Mouse (Mus musculus) intestine, embryonic 15.5 days (tissue): ENCODE data around the gene Plin3. TPM values are rescaled to one million over a fixed set of nuclear protein-coding genes. Genes with fewer than 3 reads are reported as not detected.

Source experiments
- ATAC-seq: fragments of 200-750 bp; cut with Nextera tagmentation; 2 replicates; pipeline ENCODE4 v1.8.0; 2017; ENCODE audit warnings: moderate TSS enrichment, moderate library complexity
- H3K27ac ChIP-seq: fragments of 300-500 bp; sonication (generic); 2 replicates; pipeline ENCODE4 v1.5.1; 2015; ENCODE audit warnings: mild to moderate bottlenecking, inconsistent platforms
- H3K27me3 ChIP-seq: fragments of 300-500 bp; sonication (generic); replicated peaks from 2 replicates; pipeline ENCODE4 v1.6.1; 2015; ENCODE audit warnings: inconsistent platforms
- H3K36me3 ChIP-seq: fragments of 300-500 bp; sonication (generic); 2 replicates; pipeline ENCODE4 v1.6.1; 2015; ENCODE audit warnings: inconsistent platforms
- H3K4me1 ChIP-seq: fragments of 300-500 bp; sonication (generic); replicated peaks from 2 replicates; pipeline ENCODE4 v1.6.1; 2015; ENCODE audit warnings: inconsistent platforms
- H3K4me2 ChIP-seq: fragments of 300-500 bp; sonication (generic); replicated peaks from 2 replicates; pipeline ENCODE4 v1.6.1; 2015; ENCODE audit warnings: mild to moderate bottlenecking, inconsistent platforms
- H3K4me3 ChIP-seq: fragments of 300-500 bp; sonication (generic); replicated peaks from 2 replicates; pipeline ENCODE4 v1.5.1; 2015; ENCODE audit warnings: inconsistent platforms
- H3K9ac ChIP-seq: fragments of 300-500 bp; sonication (generic); 2 replicates; pipeline ENCODE4 v1.6.1; 2015; ENCODE audit warnings: inconsistent platforms
- H3K9me3 ChIP-seq: fragments of 300-500 bp; sonication (generic); 2 replicates; pipeline ENCODE4 v1.6.1; 2016; ENCODE audit warnings: inconsistent platforms
- WGBS: fragments of 180-500 bp; shearing (Covaris S2); methylation state at CpG from one replicate; pipeline ENCODE4 v1.1.7; 2015; 5-methylcytosine and 5-hydroxymethylcytosine counted together
- polyA plus RNA-seq: library from polyadenylated mRNA; unstranded; fragments of >200 nt; fragmentation: Nextera tagmentation; extraction: Ambion mirVana; gene quantifications from 2 replicates; pipeline ENCODE4 v1.2.1, GENCODE M21; 2015

The Plin3 gene
- polyA plus RNA-seq, 1 experiment from 2014 or later: 153 TPM

- ATAC-seq: no peak
- Histone ChIP-seq H3K9me3 (no peaks in the 10 kb centered on the region), H3K36me3 (no peaks in the 10 kb centered on the region), H3K27ac (no peak overlapping the region), H3K4me1 (peaks cover 4% of the 10 kb centered on the region), H3K4me2 (no peak overlapping the region), H3K9ac (no peak overlapping the region), H3K4me3 (no peak overlapping the region), H3K27me3 (no peaks in the 10 kb centered on the region)
- WGBS: 44% methylated on average over 1 of the region's 1 CpGs
Measured at GRCm38 (mm10) chr17:56296201-56296600, 3.5 kb upstream of the Plin3 start.

- H3K4me1 ChIP-seq: peaks cover 12% of the 10 kb centered on the region
- H3K9ac ChIP-seq: no peak overlapping the region
- WGBS: 89% methylated on average over 19 of the region's 19 CpGs
- no peak for ATAC-seq
- no peaks in the 10 kb centered on the region for H3K9me3 ChIP-seq
- no peaks in the 10 kb centered on the region for H3K36me3 ChIP-seq
- no peak overlapping the region for H3K27ac ChIP-seq
- H3K4me2 ChIP-seq: no peak overlapping the region
- H3K4me3 ChIP-seq: no peak overlapping the region
- no peaks in the 10 kb centered on the region for H3K27me3 ChIP-seq
Measured at GRCm38 (mm10) chr17:56294241-56294640, 1.6 kb upstream of the Plin3 start.

DNA sequence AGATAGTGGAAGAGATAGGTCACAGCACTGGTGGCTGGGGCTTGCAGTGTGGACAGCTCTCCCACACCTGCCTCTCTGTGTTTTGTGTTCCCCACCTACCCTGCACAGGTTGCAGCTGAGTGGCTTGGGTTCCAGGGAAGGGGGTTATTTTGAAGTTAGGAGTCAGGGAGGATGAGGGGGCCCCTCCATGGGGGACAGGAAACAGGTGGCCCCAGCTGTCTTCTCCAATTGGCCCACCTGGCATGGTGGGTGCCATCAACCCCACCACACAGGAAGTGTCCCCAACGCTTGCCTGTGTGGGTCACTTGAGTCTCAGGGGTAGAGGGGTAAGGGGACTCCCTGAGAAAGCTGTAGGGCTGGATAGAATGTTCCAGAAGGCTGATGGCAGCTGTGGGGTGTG, 618 bp upstream of the Plin3 start:
- Histone ChIP-seq H3K4me2 (no peak overlapping the region), H3K9ac (no peak overlapping the region), H3K27ac (no peak overlapping the region), H3K9me3 (no peaks in the 10 kb centered on the region), H3K4me3 (no peak overlapping the region), H3K4me1 (peaks cover 22% of the 10 kb centered on the region), H3K27me3 (no peaks in the 10 kb centered on the region), H3K36me3 (no peaks in the 10 kb centered on the region)
- no peak for ATAC-seq
- WGBS: 77% methylated on average over 1 of the region's 1 CpGs

DNA sequence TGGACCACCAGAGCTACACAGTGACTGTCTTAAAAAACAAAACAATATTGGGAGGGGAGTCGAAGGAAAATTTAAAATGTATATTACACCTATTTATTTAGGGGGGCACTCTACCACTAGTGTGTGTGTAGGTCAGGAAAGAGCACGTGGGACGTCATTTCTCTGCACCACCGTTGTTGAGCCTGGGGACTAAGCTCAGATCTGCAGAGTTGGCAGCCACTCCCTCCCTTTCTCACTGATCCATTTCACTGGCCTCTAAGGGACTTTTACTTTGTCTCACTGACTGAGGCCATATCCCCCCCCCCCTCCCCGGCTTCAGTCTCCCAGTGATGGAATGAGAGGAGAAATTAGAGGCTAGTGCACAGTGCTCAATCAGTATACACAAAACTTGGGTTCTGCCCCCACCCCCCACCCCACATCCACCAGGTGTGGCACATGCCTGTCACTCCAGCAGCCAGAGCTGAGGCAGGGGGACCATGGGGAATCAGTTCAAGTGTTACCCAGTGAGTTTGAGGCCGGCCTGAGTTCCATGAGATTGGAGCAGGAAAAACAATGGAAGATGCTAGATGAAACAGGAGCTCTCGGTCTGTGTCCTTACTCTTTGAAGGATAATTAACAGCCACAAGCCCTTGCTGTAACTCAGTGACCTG, 722 bp downstream of the Plin3 start:
- WGBS: 82% methylated on average over 7 of the region's 7 CpGs
- Histone ChIP-seq H3K9ac (no peak overlapping the region), H3K4me2 (no peak overlapping the region), H3K36me3 (peaks cover 1% of the 10 kb centered on the region; the same call in 1 of the 2 replicates), H3K4me3 (no peak overlapping the region), H3K27ac (peak overlapping the region; percentile 95; the same call in 1 of the 2 replicates), H3K27me3 (no peaks in the 10 kb centered on the region), H3K4me1 (peaks cover 33% of the 10 kb centered on the region), H3K9me3 (no peaks in the 10 kb centered on the region)
- no peak for ATAC-seq

DNA sequence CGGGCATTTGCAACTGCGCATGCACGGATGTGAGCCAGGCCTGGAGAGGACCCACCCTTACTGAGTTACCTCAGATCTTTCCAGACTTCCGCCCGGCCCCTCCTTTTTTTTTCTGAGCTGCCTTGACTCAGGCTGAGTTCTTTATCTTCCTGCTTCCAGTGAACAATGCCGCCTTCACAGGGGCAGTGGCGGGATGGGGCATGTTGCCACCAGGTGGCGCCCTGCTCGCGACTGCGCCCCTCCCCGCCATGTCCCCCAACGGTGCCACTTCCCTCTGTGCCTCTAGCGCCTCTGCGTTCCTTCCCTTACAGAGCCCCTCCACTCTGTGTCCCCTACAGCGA, 1.5 kb downstream of the Plin3 start:
- Histone ChIP-seq H3K36me3 (peaks cover 8% of the 10 kb centered on the region), H3K4me1 (peaks cover 37% of the 10 kb centered on the region), H3K9me3 (no peaks in the 10 kb centered on the region), H3K27me3 (no peaks in the 10 kb centered on the region), H3K4me3 (peak overlapping the region; percentile 51), H3K27ac (peak overlapping the region; percentile 95), H3K4me2 (peak overlapping the region; percentile 79), H3K9ac (peak overlapping the region; percentile 35; the same call in 1 of the 2 replicates)
- under 1% methylated on average over 16 of the region's 16 CpGs for WGBS
- peak; percentile 84 for ATAC-seq

DNA sequence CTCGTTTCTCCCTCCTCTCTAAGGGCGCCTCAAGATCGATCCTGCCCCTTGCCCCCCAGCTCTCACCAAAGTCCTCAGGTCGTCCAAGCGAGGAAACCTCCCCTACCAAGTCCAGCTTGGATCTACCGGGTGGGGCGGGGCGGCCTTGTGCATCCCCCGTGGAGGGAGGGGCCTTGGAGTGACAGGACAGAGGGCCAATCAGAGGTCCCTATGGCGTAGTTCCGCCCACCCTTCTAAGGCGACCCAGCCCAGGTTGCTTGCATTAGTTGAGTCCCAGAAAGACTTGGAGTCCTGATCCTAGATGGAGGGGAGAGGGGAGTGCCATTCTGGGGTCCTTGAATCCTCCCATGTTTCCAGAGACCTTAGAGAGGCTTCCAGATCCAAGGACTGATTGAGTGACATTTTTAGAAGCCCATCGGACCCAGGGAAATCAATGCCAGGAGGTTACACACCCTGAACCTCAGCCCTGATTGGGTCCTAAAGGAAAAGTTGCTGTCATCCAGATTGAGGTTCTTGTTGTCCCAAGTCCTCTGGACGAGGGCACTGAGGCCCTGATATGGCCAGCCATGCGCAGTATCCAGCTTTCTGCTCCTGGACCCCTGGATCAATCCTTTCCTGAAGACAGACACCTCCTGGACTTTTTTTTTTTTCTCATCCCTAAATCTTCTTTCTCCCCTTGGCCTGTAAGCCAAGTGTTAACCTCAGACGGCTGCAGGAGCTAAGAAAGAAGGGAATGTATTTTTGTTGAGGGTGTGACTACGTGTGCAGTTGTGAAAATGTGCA, 2.1 kb downstream of the Plin3 start:
- peak; percentile 89 for ATAC-seq
- H3K36me3 ChIP-seq: peaks cover 13% of the 10 kb centered on the region

DNA sequence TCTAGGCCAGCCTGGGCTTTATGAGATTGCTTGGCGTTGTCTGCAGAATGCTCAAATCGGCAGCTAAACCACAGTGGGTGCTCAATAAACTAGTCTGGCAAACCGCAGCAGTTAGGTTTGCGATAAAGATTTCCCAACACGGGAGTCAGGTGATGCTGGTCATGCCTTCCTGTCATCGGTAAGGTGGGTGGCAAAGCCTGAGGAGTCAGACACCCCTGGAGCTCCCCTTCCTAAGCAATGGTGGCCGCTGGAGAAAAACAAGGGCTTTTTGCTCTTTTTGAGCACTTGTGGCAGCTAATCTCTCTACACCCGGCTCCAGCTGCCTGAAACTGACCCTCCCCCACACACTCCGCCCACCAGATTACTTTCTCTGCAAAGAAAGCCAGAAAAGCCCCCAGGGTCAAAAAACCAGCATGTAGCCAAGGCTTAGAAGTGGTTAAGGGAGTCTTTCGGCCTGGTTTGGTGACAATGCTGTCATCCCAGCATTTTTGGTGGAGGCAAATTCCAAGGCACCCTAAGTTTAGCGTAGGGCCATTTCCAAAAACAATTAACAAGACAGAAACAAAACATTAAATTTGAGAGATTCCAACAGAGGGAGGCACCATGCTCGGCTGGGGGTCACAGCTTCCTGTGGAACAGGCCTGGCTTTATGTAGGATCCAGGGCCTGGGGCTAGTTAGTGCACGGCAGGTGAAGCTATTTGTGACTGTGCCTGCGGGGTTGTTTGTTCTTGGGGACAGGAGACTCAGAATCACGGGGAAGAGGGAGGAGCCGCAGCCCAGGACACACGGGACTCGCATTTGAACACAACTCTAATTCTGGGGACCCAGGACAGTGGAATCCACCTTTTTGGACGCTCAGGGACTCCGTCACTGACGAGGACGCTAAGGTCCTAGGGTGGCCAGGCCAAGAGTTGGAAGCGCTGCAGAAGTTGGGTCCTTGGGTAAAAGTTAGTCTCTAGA, 3.0 kb downstream of the Plin3 start:
- WGBS: 4% methylated on average over 23 of the region's 23 CpGs
- H3K4me3 ChIP-seq: peak overlapping the region; percentile 51

More for the DNA sequence above, 2.1 kb downstream of the Plin3 start:
- Histone ChIP-seq H3K27me3 (no peaks in the 10 kb centered on the region), H3K4me2 (peak overlapping the region; percentile 79), H3K9ac (peak overlapping the region; percentile 62), H3K27ac (peak overlapping the region; percentile 95), H3K4me3 (peak overlapping the region; percentile 51), H3K4me1 (peaks cover 37% of the 10 kb centered on the region), H3K9me3 (no peaks in the 10 kb centered on the region)
- 2% methylated on average over 17 of the region's 17 CpGs for WGBS

GRCm38 (mm10) chr17:56288866-56289265, 3.8 kb downstream of the Plin3 start:
- Histone ChIP-seq H3K4me3 (peak overlapping the region; percentile 51), H3K27me3 (no peaks in the 10 kb centered on the region), H3K4me2 (peak overlapping the region; percentile 79), H3K9me3 (no peaks in the 10 kb centered on the region), H3K27ac (peak overlapping the region; percentile 95), H3K4me1 (peaks cover 37% of the 10 kb centered on the region), H3K9ac (peak overlapping the region; percentile 62; the same call in 1 of the 2 replicates), H3K36me3 (peaks cover 28% of the 10 kb centered on the region)
- WGBS: 23% methylated on average over 3 of the region's 3 CpGs
- no peak for ATAC-seq

More for the DNA sequence above, 3.0 kb downstream of the Plin3 start:
- H3K36me3 ChIP-seq: peaks cover 22% of the 10 kb centered on the region
- peak overlapping the region; percentile 62 for H3K9ac ChIP-seq
- peaks cover 37% of the 10 kb centered on the region for H3K4me1 ChIP-seq
- ATAC-seq: peak; percentile 20
- H3K27ac ChIP-seq: peak overlapping the region; percentile 95
- H3K27me3 ChIP-seq: no peaks in the 10 kb centered on the region
- H3K4me2 ChIP-seq: peak overlapping the region; percentile 79
- no peaks in the 10 kb centered on the region for H3K9me3 ChIP-seq

- ATAC-seq: peak; percentile 69
- 43% methylated on average over 3 of the region's 3 CpGs for WGBS
- H3K9me3 ChIP-seq: no peaks in the 10 kb centered on the region
- H3K9ac ChIP-seq: peak overlapping the region; percentile 47; the same call in 1 of the 2 replicates
- H3K4me2 ChIP-seq: peak overlapping the region; percentile 79
- H3K4me1 ChIP-seq: peaks cover 37% of the 10 kb centered on the region
- no peaks in the 10 kb centered on the region for H3K27me3 ChIP-seq
- H3K36me3 ChIP-seq: peaks cover 35% of the 10 kb centered on the region
- H3K4me3 ChIP-seq: peak overlapping the region; percentile 29
- peak overlapping the region; percentile 95 for H3K27ac ChIP-seq
Measured at GRCm38 (mm10) chr17:56287830-56288229, 4.8 kb downstream of the Plin3 start.

GRCm38 (mm10) chr17:56285995-56286394, 6.7 kb downstream of the Plin3 start:
- Histone ChIP-seq H3K9ac (no peak overlapping the region), H3K36me3 (peaks cover 43% of the 10 kb centered on the region), H3K4me3 (no peak overlapping the region), H3K27me3 (no peaks in the 10 kb centered on the region), H3K4me2 (0 out of 2 replicates have a peak overlapping the region, but pooled peaks have one; percentile 4), H3K9me3 (no peaks in the 10 kb centered on the region), H3K4me1 (peaks cover 37% of the 10 kb centered on the region), H3K27ac (no peak overlapping the region)
- WGBS: 96% methylated on average over 11 of the region's 11 CpGs
- no peak for ATAC-seq

- Histone ChIP-seq H3K4me3 (no peak overlapping the region), H3K9me3 (no peaks in the 10 kb centered on the region), H3K36me3 (peaks cover 52% of the 10 kb centered on the region), H3K4me1 (peaks cover 26% of the 10 kb centered on the region), H3K4me2 (no peak overlapping the region), H3K27ac (no peak overlapping the region), H3K27me3 (no peaks in the 10 kb centered on the region), H3K9ac (no peak overlapping the region)
- no peak for ATAC-seq
- WGBS: 92% methylated on average over 8 of the region's 8 CpGs
Measured at GRCm38 (mm10) chr17:56283316-56283715, 9.4 kb downstream of the Plin3 start.

- no peaks in the 10 kb centered on the region for H3K27me3 ChIP-seq
- no peak overlapping the region for H3K27ac ChIP-seq
- H3K9ac ChIP-seq: no peak overlapping the region
- 81% methylated on average over 4 of the region's 4 CpGs for WGBS
- no peak overlapping the region for H3K4me2 ChIP-seq
- H3K36me3 ChIP-seq: peaks cover 52% of the 10 kb centered on the region
- no peaks in the 10 kb centered on the region for H3K9me3 ChIP-seq
- H3K4me3 ChIP-seq: no peak overlapping the region
- H3K4me1 ChIP-seq: peaks cover 26% of the 10 kb centered on the region
- no peak for ATAC-seq
Measured at GRCm38 (mm10) chr17:56282802-56283201, 9.9 kb downstream of the Plin3 start.
